Mouse (Mus musculus) layer of hippocampus, adult 11-12 months (tissue): ENCODE measurements around the gene Aifm3.
"Not testable (repeated sequence)": the region's sequence is repeated elsewhere in the genome, so short reads cannot be mapped to it uniquely, and the experiment has no call there.

Experiments
- DNase-seq: peaks from one replicate; pipeline ENCODE4 v3.0.0; 2022; ENCODE audit warnings: low spot score

The Aifm3 gene

GRCm38 (mm10) chr16:17553910-17554685 is 64.7 kb downstream of the Aifm3 start:
- DNase-seq: no peak

- DNase-seq: not testable (repeated sequence)
Measured at GRCm38 (mm10) chr16:17554702-17555101, 65.3 kb downstream of the Aifm3 start.

GRCm38 (mm10) chr16:17556180-17556579 is 66.8 kb downstream of the Aifm3 start:
- no peak for DNase-seq

GRCm38 (mm10) chr16:17556907-17557306 is 67.5 kb downstream of the Aifm3 start:
- DNase-seq: no peak
